Mouse (Mus musculus): ENCODE measurements around the gene Olfr1246. TPM values are rescaled to one million over a fixed set of nuclear protein-coding genes. Genes with fewer than 3 reads are reported as not detected.
"Not testable (repeated sequence)": the region's sequence is repeated elsewhere in the genome, so short reads cannot be mapped to it uniquely, and the experiment has no call there.

Gene Olfr1246
- not detected in 2 replicates for total RNA-seq (2012; rRNA removed)
- not detected in 2 replicates for total RNA-seq (2014; rRNA removed)
- polyA plus RNA-seq (2012; ENCODE audit: insufficient read length, low read depth) = not detected in 2 replicates

- Histone ChIP-seq H3K27me3 (replicated peaks) (no peaks in the 10 kb centered on the region), H3K4me2 (ENCODE audit: insufficient read depth, low read depth, poor library complexity, severe bottlenecking) (no peak within 1 kb of the TSS), H3K79me2 (replicated peaks; ENCODE audit: control insufficient read depth, extremely low read depth, insufficient read depth, poor library complexity, severe bottlenecking) (no peaks in the 10 kb centered on the region), H3K4me3 (replicated peaks in 1 of 3; ENCODE audit: low read depth in 2 of 3, low read length in 2 of 3, poor library complexity in 1 of 3) (no peak within 1 kb of the TSS), H3K9me3 (replicated peaks; ENCODE audit: low read length) (peaks cover 16% of the 10 kb centered on the region), H3K36me3 (replicated peaks in 1 of 2; ENCODE audit: control insufficient read depth in 1 of 2, insufficient read depth in 1 of 2, low read length in 1 of 2) (no peaks in the 10 kb centered on the region), H3K4me1 (ENCODE audit: control insufficient read depth in 1 of 2, insufficient read depth in 2 of 2) (no peaks in the 10 kb centered on the region), H3K27ac (ENCODE audit: insufficient read depth, low read depth) (no peak within 1 kb of the TSS), H3K9ac (ENCODE audit: insufficient read depth, low read depth) (no peak within 1 kb of the TSS)
- DNase-seq (ENCODE audit: extremely low read depth) = no peak
- in situ Hi-C loops (cut with MboI; ENCODE audit: low pct_ligation_motif_present, low pct_unique_long_range_greater_than_20kb, low sequenced_read_pairs) (no loop called here), dilution Hi-C loops (cut with MboI; ENCODE audit: extremely low pct_ligation_motif_present, extremely low pct_unique_long_range_greater_than_20kb, low sequenced_read_pairs) (no loop called here)
- TF ChIP-seq RAD21 (IDR thresholded peaks at IDR 0.05; ENCODE audit: low read depth, low read length) (no peak), ETS1 (conservative IDR thresholded peaks at IDR 0.05; ENCODE audit: low read depth, low read length) (no peak), RCOR1 (conservative IDR thresholded peaks at IDR 0.05; ENCODE audit: low read depth, low read length) (no peak), POLR2AphosphoS2 (IDR thresholded peaks at IDR 0.05; ENCODE audit: low read depth, low read length) (no peak), E2F4 (IDR thresholded peaks at IDR 0.05; ENCODE audit: insufficient replicate concordance, low read depth, low read length) (no peak), PAX5 (IDR thresholded peaks at IDR 0.05; ENCODE audit: low read length) (no peak), CHD1 (IDR thresholded peaks at IDR 0.05; ENCODE audit: low read depth, low read length) (no peak), ZMIZ1 (IDR thresholded peaks at IDR 0.05; ENCODE audit: low read depth, low read length) (no peak), MAX (IDR thresholded peaks at IDR 0.05; ENCODE audit: low read length) (no peak), ZC3H11A (IDR thresholded peaks at IDR 0.05; ENCODE audit: low read depth, low read length) (no peak), MEF2A (IDR thresholded peaks at IDR 0.05; ENCODE audit: borderline replicate concordance, low read depth, low read length) (no peak), ZNF384 (IDR thresholded peaks at IDR 0.05; ENCODE audit: low read depth, low read length) (no peak), KAT2A (IDR thresholded peaks at IDR 0.05; ENCODE audit: insufficient replicate concordance, low read length) (no peak), MYC (IDR thresholded peaks at IDR 0.05; ENCODE audit: low read depth, low read length) (no peak), SMC3 (IDR thresholded peaks at IDR 0.05; ENCODE audit: low read depth, low read length) (no peak), NELFE (IDR thresholded peaks at IDR 0.05; ENCODE audit: low read depth, low read length) (no peak), POLR2A (IDR thresholded peaks at IDR 0.05; ENCODE audit: low read depth, low read length) (no peak), MAFK (IDR thresholded peaks at IDR 0.05; ENCODE audit: insufficient replicate concordance, low read length) (no peak), TCF12 (IDR thresholded peaks at IDR 0.05; ENCODE audit: low read depth, low read length) (no peak)
Measured at GRCm38 (mm10) chr2:89593057-89593456, at the start of gene Olfr1246. Gene Olfr1246 (minus strand): TSS chr2:89593157.

GRCm38 (mm10) chr2:89634883-89635282, 41.9 kb upstream of the Olfr1246 start, which contains the start of gene Olfr1249:
Gene Olfr1249 (minus strand): TSS chr2:89634983.
- Histone ChIP-seq H3K9me3 (replicated peaks; ENCODE audit: low read length) (peaks cover 3% of the 10 kb centered on the region), H3K27ac (ENCODE audit: insufficient read depth, low read depth) (no peak within 1 kb of the TSS), H3K9ac (ENCODE audit: insufficient read depth, low read depth) (no peak within 1 kb of the TSS), H3K27me3 (replicated peaks) (no peaks in the 10 kb centered on the region), H3K4me1 (ENCODE audit: control insufficient read depth in 1 of 2, insufficient read depth in 2 of 2) (no peaks in the 10 kb centered on the region), H3K4me2 (ENCODE audit: insufficient read depth, low read depth, poor library complexity, severe bottlenecking) (no peak within 1 kb of the TSS), H3K36me3 (replicated peaks in 1 of 2; ENCODE audit: control insufficient read depth in 1 of 2, insufficient read depth in 1 of 2, low read length in 1 of 2) (no peaks in the 10 kb centered on the region), H3K4me3 (replicated peaks in 1 of 3; ENCODE audit: low read depth in 2 of 3, low read length in 2 of 3, poor library complexity in 1 of 3) (no peak within 1 kb of the TSS), H3K79me2 (replicated peaks; ENCODE audit: control insufficient read depth, extremely low read depth, insufficient read depth, poor library complexity, severe bottlenecking) (no peaks in the 10 kb centered on the region)
- in situ Hi-C loops (cut with MboI; ENCODE audit: low pct_ligation_motif_present, low pct_unique_long_range_greater_than_20kb, low sequenced_read_pairs) (no loop called here), dilution Hi-C loops (cut with MboI; ENCODE audit: extremely low pct_ligation_motif_present, extremely low pct_unique_long_range_greater_than_20kb, low sequenced_read_pairs) (no loop called here)
- no peak for DNase-seq (ENCODE audit: extremely low read depth)
- TF ChIP-seq MYC (IDR thresholded peaks at IDR 0.05; ENCODE audit: low read depth, low read length) (no peak), SIN3A (IDR thresholded peaks at IDR 0.05; ENCODE audit: low read length) (no peak), MEF2A (IDR thresholded peaks at IDR 0.05; ENCODE audit: borderline replicate concordance, low read depth, low read length) (no peak), ZC3H11A (IDR thresholded peaks at IDR 0.05; ENCODE audit: low read depth, low read length) (no peak)

- H3K4me3 ChIP-seq (replicated peaks in 1 of 3; ENCODE audit: low read depth in 2 of 3, low read length in 2 of 3, poor library complexity in 1 of 3); H3K4me1 ChIP-seq (ENCODE audit: control insufficient read depth in 1 of 2, insufficient read depth in 2 of 2); H3K79me2 ChIP-seq (replicated peaks; ENCODE audit: control insufficient read depth, extremely low read depth, insufficient read depth, poor library complexity, severe bottlenecking); H3K27ac ChIP-seq (ENCODE audit: insufficient read depth, low read depth); H3K9ac ChIP-seq (ENCODE audit: insufficient read depth, low read depth); in situ Hi-C loops (cut with MboI; ENCODE audit: low pct_ligation_motif_present, low pct_unique_long_range_greater_than_20kb, low sequenced_read_pairs); H3K36me3 ChIP-seq (replicated peaks in 1 of 2; ENCODE audit: control insufficient read depth in 1 of 2, insufficient read depth in 1 of 2, low read length in 1 of 2); H3K4me2 ChIP-seq (ENCODE audit: insufficient read depth, low read depth, poor library complexity, severe bottlenecking); dilution Hi-C loops (cut with MboI; ENCODE audit: extremely low pct_ligation_motif_present, extremely low pct_unique_long_range_greater_than_20kb, low sequenced_read_pairs); DNase-seq (ENCODE audit: extremely low read depth); H3K27me3 ChIP-seq (replicated peaks): not testable (repeated sequence)
- H3K9me3 ChIP-seq (replicated peaks; ENCODE audit: low read length) = peaks cover 11% of the 10 kb centered on the region
Measured at GRCm38 (mm10) chr2:89618145-89618544, 25.2 kb upstream of the Olfr1246 start, which contains the start of gene Olfr1248. Gene Olfr1248 (minus strand): TSS chr2:89618245.
